Mouse (Mus musculus) megakaryocyte-erythroid progenitor cell, adult 5-6 weeks (primary cell): ENCODE data around the gene Il5. TPM values are rescaled to one million over a fixed set of nuclear protein-coding genes. Genes with fewer than 3 reads are reported as not detected.
"Not testable (repeated sequence)": the region's sequence is repeated elsewhere in the genome, so short reads cannot be mapped to it uniquely, and the experiment has no call there.

ENCODE experiments used
- ATAC-seq: replicated peaks from 2 replicates; pipeline ENCODE4 v1.8.0; 2016; ENCODE audit warnings: mild to moderate bottlenecking, inconsistent platforms; ENCODE audit not compliant: severe bottlenecking, poor library complexity, low FRiP score, low TSS enrichment
- total RNA-seq, 2 experiments: library from RNA; stranded (forward) in 1 of 2; stranded (reverse) in 1 of 2; fragments of 200-1000, 215-1000 nt in 1 of 2; fragments of >200 nt in 1 of 2; fragmentation: Nextera tagmentation in 1 of 2; gene quantifications; 2 replicates each; pipeline ENCODE4 v1.2.3; 2014 to 2017

The Il5 gene
- total RNA-seq, 2 experiments from 2014 or later: not detected

GRCm38 (mm10) chr11:53736771-53737572 is 16.4 kb downstream of the Il5 start:
- ATAC-seq: peak; percentile 75

GRCm38 (mm10) chr11:53737573-53737946 is 17.0 kb downstream of the Il5 start:
- ATAC-seq: peak; percentile 74

- no peak for ATAC-seq
These were observed 21.8 kb downstream of the Il5 start for GRCm38 (mm10) chr11:53742353-53742752.

- no peak for ATAC-seq
These were observed 24.7 kb downstream of the Il5 start for GRCm38 (mm10) chr11:53745260-53745659.

GRCm38 (mm10) chr11:53747985-53748384 is 27.4 kb downstream of the Il5 start:
- no peak for ATAC-seq

GRCm38 (mm10) chr11:53748614-53749013 is 28.0 kb downstream of the Il5 start:
- ATAC-seq: no peak

GRCm38 (mm10) chr11:53749306-53749705 is 28.7 kb downstream of the Il5 start:
- ATAC-seq: no peak

- no peak for ATAC-seq
These were observed 29.2 kb downstream of the Il5 start for GRCm38 (mm10) chr11:53749716-53750352.

GRCm38 (mm10) chr11:53755011-53755595 is 34.5 kb downstream of the Il5 start:
- no peak for ATAC-seq

GRCm38 (mm10) chr11:53757612-53758011 is 37.0 kb downstream of the Il5 start:
- ATAC-seq: no peak

- not testable (repeated sequence) for ATAC-seq
These were observed 37.4 kb downstream of the Il5 start for GRCm38 (mm10) chr11:53758033-53758432.

GRCm38 (mm10) chr11:53758791-53759351 is 38.3 kb downstream of the Il5 start:
- ATAC-seq: no peak

- no peak for ATAC-seq
These were observed 39.2 kb downstream of the Il5 start for GRCm38 (mm10) chr11:53759545-53760406.

- no peak for ATAC-seq
These were observed 40.7 kb downstream of the Il5 start for GRCm38 (mm10) chr11:53761284-53761683.

GRCm38 (mm10) chr11:53761822-53762221 is 41.2 kb downstream of the Il5 start:
- ATAC-seq: no peak

- no peak for ATAC-seq
These were observed 41.8 kb downstream of the Il5 start for GRCm38 (mm10) chr11:53762426-53762825.

- peak; percentile 45 for ATAC-seq
These were observed 42.4 kb downstream of the Il5 start for GRCm38 (mm10) chr11:53762827-53763495.

- peak; percentile 82 for ATAC-seq
These were observed 43.0 kb downstream of the Il5 start for GRCm38 (mm10) chr11:53763496-53764140.
